Mouse (Mus musculus): ENCODE results near the gene Hs2st1.

DNA sequence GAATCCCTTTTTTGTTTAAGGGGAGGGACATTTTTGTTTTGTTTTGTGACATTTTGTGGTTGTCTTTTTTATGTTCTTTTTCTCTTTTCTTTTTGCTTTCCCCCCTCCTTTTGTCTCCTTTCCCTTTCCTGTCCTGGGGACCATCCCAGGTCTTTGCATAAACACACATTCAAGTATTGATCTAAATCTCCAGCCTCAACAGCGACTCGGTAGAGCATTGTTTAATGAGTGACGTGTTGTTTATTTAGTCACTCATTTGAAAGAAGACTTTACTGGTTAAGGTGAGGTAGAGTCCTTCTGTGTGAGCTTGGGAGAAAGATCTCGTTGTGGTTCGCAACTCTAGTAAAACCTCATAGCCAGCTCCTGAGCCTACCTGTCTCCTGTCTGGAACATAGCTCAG is 13.8 kb upstream of the Hs2st1 start:
- TF ChIP-seq MAX (IDR thresholded peaks at IDR 0.05) (no peak), CTCF (IDR thresholded peaks at IDR 0.05; ENCODE audit: control insufficient read depth, insufficient read depth, insufficient read length) (no peak), CEBPB (IDR thresholded peaks at IDR 0.05; ENCODE audit: low read depth) (no peak), USF1 (IDR thresholded peaks at IDR 0.05; ENCODE audit: low read depth) (no peak), MYOG (IDR thresholded peaks at IDR 0.05; ENCODE audit: control insufficient read depth, extremely low read depth, insufficient read length) (no peak), MYOD1 (IDR thresholded peaks at IDR 0.05; ENCODE audit: control insufficient read depth, insufficient read length, low read depth) (no peak), FOSL1 (IDR thresholded peaks at IDR 0.05; ENCODE audit: insufficient read depth, low read length, poor library complexity, severe bottlenecking) (no peak)

Data from C2C12 (cell line).